ENCODE assay signal across 8 mouse cellular contexts in the genomic region with DNA sequence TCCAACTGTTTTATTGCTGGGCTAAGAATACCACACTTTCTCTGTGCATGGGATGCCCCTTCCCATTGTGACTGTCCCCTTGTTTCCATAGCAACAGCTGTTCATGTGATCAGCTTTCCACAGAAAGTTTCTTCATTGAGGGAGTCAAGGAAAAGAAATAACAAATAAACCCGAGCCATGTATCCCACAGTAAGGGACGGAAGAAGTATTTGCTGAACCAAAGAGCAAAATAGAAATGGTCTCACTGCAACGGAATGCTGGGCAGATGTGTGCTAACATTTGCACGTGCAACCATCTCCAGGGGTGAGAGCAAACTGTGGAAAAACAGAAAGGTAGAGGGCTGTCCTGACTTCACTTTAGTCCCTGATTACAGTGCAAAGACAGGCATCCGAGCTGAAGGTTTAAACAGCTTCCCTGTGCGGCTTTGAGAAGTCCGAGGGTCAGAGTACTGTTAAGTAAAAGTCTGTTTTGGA. TPM values are rescaled to one million over a fixed set of nuclear protein-coding genes. Genes with fewer than 3 reads are reported as not detected.
DNase-seq lines count a peak whose midpoint lies in the region; ATAC-seq and TF ChIP-seq lines count a peak whose summit lies in the region.
"Had no signal": no experiment of that assay in that cellular context is flagged by ENCODE, and none has a peak within 500 bp of the region (broad histone marks: within the 10 kb centered on the region; RNA-seq: fewer than 3 reads in every experiment).

No protein-coding gene starts in this region.

- no peak overlapping the region for H3K9ac ChIP-seq in liver, postnatal 0 days (replicated peaks)
- H3K9ac ChIP-seq in intestine, embryonic 15.5 days, result no peak overlapping the region

- H3K36me3 ChIP-seq in liver, postnatal 0 days (replicated peaks; ENCODE audit: insufficient read depth, low read length), result no peaks in the 10 kb centered on the region
- H3K36me3 ChIP-seq in intestine, embryonic 15.5 days, result no peaks in the 10 kb centered on the region

- no peak for TF ChIP-seq CTCF in liver, postnatal 0 days (IDR thresholded peaks at IDR 0.05; ENCODE audit: low read depth)
- no peak for TF ChIP-seq CTCF in embryonic fibroblast, embryonic 13.5 days (IDR thresholded peaks at IDR 0.05; ENCODE audit: borderline replicate concordance, insufficient read depth, low read length)

- no peak overlapping the region for H3K27ac ChIP-seq in liver, postnatal 0 days (ENCODE audit: low read depth)
- peak overlapping the region; percentile 88 for H3K27ac ChIP-seq in embryonic fibroblast, embryonic 13.5 days (ENCODE audit: insufficient read depth, low read length)
- no peak overlapping the region for H3K27ac ChIP-seq in intestine, embryonic 15.5 days

- no peak for DNase-seq in liver, postnatal 0 days
- DNase-seq in liver, result no peak
- DNase-seq in skeletal muscle tissue, adult 2 months (ENCODE audit: low read depth, low spot score), result peak; percentile 18
- no peak for DNase-seq in adrenal gland, postnatal 14 days

- H3K4me1 ChIP-seq in liver, postnatal 0 days (ENCODE audit: insufficient read depth), result no peaks in the 10 kb centered on the region
- peaks cover 21% of the 10 kb centered on the region for H3K4me1 ChIP-seq in embryonic fibroblast, embryonic 13.5 days (ENCODE audit: control insufficient read depth, insufficient read depth, low read length)
- H3K4me1 ChIP-seq in intestine, embryonic 15.5 days (replicated peaks), result 0 out of 2 replicates have a peak, but pooled peaks cover 7% of the 10 kb centered on the region

- no peaks in the 10 kb centered on the region for H3K27me3 ChIP-seq in liver, postnatal 0 days (ENCODE audit: insufficient read depth, low read length)
- no peaks in the 10 kb centered on the region for H3K27me3 ChIP-seq in intestine, embryonic 15.5 days (replicated peaks)

- H3K9me3 ChIP-seq in liver, postnatal 0 days (ENCODE audit: low read length), result no peaks in the 10 kb centered on the region
- H3K9me3 ChIP-seq in intestine, embryonic 15.5 days, result no peaks in the 10 kb centered on the region

- no peak overlapping the region for H3K4me3 ChIP-seq in liver, postnatal 0 days (ENCODE audit: low read depth, low read length)
- no peak overlapping the region for H3K4me3 ChIP-seq in embryonic fibroblast, embryonic 13.5 days (ENCODE audit: insufficient read depth, low read length)
- no peak overlapping the region for H3K4me3 ChIP-seq in intestine, embryonic 15.5 days (replicated peaks)

- TF ChIP-seq EP300 in liver, postnatal 0 days (IDR thresholded peaks at IDR 0.05; ENCODE audit: low read depth), result no peak

- TF ChIP-seq POLR2A in embryonic fibroblast, embryonic 13.5 days (IDR thresholded peaks at IDR 0.05; ENCODE audit: low read depth, low read length), result no peak

- ATAC-seq in liver, postnatal 0 days, result peak; percentile 41
- peak; percentile 53 for ATAC-seq in intestine, embryonic 15.5 days
- no peak for ATAC-seq in erythroid progenitor cell, adult 5-6 weeks (replicated peaks; ENCODE audit: low FRiP score, poor library complexity, severe bottlenecking)

- H3K4me2 ChIP-seq in liver, postnatal 0 days (ENCODE audit: low read depth, low read length), result no peak overlapping the region
- no peak overlapping the region; the same call in 1 of the 2 replicates for H3K4me2 ChIP-seq in intestine, embryonic 15.5 days (replicated peaks)
- H3K4me2 ChIP-seq: liver, embryonic 11.5 days had no signal

- WGBS in liver, postnatal 0 days (ENCODE audit: insufficient replicate concordance), result 59% methylated on average over 7 of the region's 7 CpGs
- WGBS in intestine, embryonic 15.5 days, result 17% methylated on average over 7 of the region's 7 CpGs

RNA-seq across cellular contexts. Expression of a gene that starts 8.1 kb away (rescaled TPM):
- not detected in 2 replicates for polyA plus RNA-seq in liver, postnatal 0 days (2015; fragmentation: Nextera tagmentation; extraction: Ambion mirVana)
- polyA plus RNA-seq in embryonic fibroblast, embryonic 13.5 days (2011; ENCODE audit: insufficient read length, low read depth, missing spikeins), result not detected in 2 replicates
- polyA plus RNA-seq in intestine, embryonic 15.5 days (2015; fragmentation: Nextera tagmentation; extraction: Ambion mirVana), result not detected in 2 replicates
- total RNA-seq in erythroid progenitor cell, adult 5-6 weeks (2015; ENCODE audit: low replicate concordance), result not detected in 2 replicates
- not detected in 2 replicates for total RNA-seq in erythroid progenitor cell, adult 5-6 weeks (2017; ENCODE audit: low replicate concordance)
- not detected in 2 replicates for total RNA-seq in adrenal gland, postnatal 14 days (2021)
- polyA plus RNA-seq: liver, embryonic 11.5 days had no signal
